Comparison of ENCODE assay signal across 16 mouse cellular contexts in the genomic region with DNA sequence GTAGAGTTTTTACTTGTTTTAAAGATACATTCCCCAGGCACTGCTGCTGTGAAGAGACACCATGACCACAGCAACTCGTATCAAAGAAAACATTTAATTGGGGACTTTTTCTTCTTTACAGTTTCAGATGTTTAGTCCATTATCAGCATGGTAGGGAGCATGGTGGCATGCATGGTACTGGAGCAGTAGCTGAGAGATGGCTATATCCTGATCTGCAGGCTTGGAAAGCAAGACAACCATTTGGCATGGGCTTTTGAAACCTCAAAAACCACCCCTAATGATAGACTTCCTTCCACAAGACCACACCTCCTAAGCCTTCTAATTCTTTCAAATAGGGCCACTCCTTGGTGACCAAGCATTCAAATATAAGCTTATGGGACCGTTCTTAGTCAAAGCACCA. TPM values are rescaled to one million over a fixed set of nuclear protein-coding genes. Genes with fewer than 3 reads are reported as not detected.
DNase-seq lines count a peak whose midpoint lies in the region; ATAC-seq and TF ChIP-seq lines count a peak whose summit lies in the region.
"Had no signal": no experiment of that assay in that cellular context is flagged by ENCODE, and none has a peak within 500 bp of the region (broad histone marks: within the 10 kb centered on the region; RNA-seq: fewer than 3 reads in every experiment).

No protein-coding gene starts in this region.

- no peak overlapping the region for H3K4me3 ChIP-seq in forebrain, embryonic 14.5 days (ENCODE audit: low read depth, low read length)
- no peak overlapping the region for H3K4me3 ChIP-seq in forebrain, postnatal 0 days (ENCODE audit: low read depth, low read length)
- peak overlapping the region; percentile 77; the same call in 1 of the 2 replicates for H3K4me3 ChIP-seq in kidney, embryonic 15.5 days (replicated peaks)
- 0 out of 2 replicates have a peak overlapping the region, but pooled peaks have one; percentile 98 for H3K4me3 ChIP-seq in limb, embryonic 10.5 days

- H3K4me1 ChIP-seq in forebrain, embryonic 14.5 days (ENCODE audit: control insufficient read depth, insufficient read depth, low read length), result peaks cover 12% of the 10 kb centered on the region
- peaks cover 9% of the 10 kb centered on the region for H3K4me1 ChIP-seq in forebrain, postnatal 0 days (ENCODE audit: insufficient read depth)
- H3K4me1 ChIP-seq in kidney, embryonic 15.5 days, result peaks cover 18% of the 10 kb centered on the region
- peaks cover 20% of the 10 kb centered on the region for H3K4me1 ChIP-seq in limb, embryonic 10.5 days

- H3K9ac ChIP-seq in forebrain, embryonic 14.5 days (ENCODE audit: low read length), result no peak overlapping the region
- no peak overlapping the region for H3K9ac ChIP-seq in forebrain, postnatal 0 days
- H3K9ac ChIP-seq in kidney, embryonic 15.5 days, result no peak overlapping the region
- H3K9ac ChIP-seq: embryonic facial prominence, embryonic 15.5 days had no signal

- H3K9me3 ChIP-seq in forebrain, embryonic 14.5 days (replicated peaks; ENCODE audit: control insufficient read depth, low read length), result no peaks in the 10 kb centered on the region
- no peaks in the 10 kb centered on the region for H3K9me3 ChIP-seq in forebrain, postnatal 0 days (ENCODE audit: low read length)
- no peaks in the 10 kb centered on the region for H3K9me3 ChIP-seq in kidney, embryonic 15.5 days (replicated peaks)
- no peaks in the 10 kb centered on the region for H3K9me3 ChIP-seq in limb, embryonic 10.5 days (replicated peaks)
- H3K9me3 ChIP-seq: embryonic facial prominence, embryonic 15.5 days had no signal

- ATAC-seq in forebrain, embryonic 14.5 days, result no peak
- ATAC-seq in forebrain, postnatal 0 days, result no peak
- ATAC-seq in kidney, embryonic 15.5 days (replicated peaks; ENCODE audit: low FRiP score), result no peak
- ATAC-seq: intestine, postnatal 0 days had no signal

- H3K27me3 ChIP-seq in forebrain, embryonic 14.5 days (replicated peaks; ENCODE audit: control insufficient read depth, insufficient read depth, low read length), result no peaks in the 10 kb centered on the region
- no peaks in the 10 kb centered on the region for H3K27me3 ChIP-seq in forebrain, postnatal 0 days (ENCODE audit: insufficient read depth, low read length)
- H3K27me3 ChIP-seq in kidney, embryonic 15.5 days, result no peaks in the 10 kb centered on the region
- no peaks in the 10 kb centered on the region for H3K27me3 ChIP-seq in limb, embryonic 10.5 days (ENCODE audit: low read depth, poor library complexity, severe bottlenecking)
- H3K27me3 ChIP-seq: embryonic facial prominence, embryonic 15.5 days had no signal

- peak overlapping the region; percentile 52; the same call in 1 of the 2 replicates for H3K4me2 ChIP-seq in forebrain, embryonic 14.5 days (ENCODE audit: low read length)
- H3K4me2 ChIP-seq in forebrain, postnatal 0 days (ENCODE audit: low read depth), result no peak overlapping the region
- H3K4me2 ChIP-seq in kidney, embryonic 15.5 days, result peak overlapping the region; percentile 63

- no peak overlapping the region for H3K27ac ChIP-seq in forebrain, embryonic 14.5 days (ENCODE audit: low read depth, low read length)
- no peak overlapping the region for H3K27ac ChIP-seq in forebrain, postnatal 0 days (ENCODE audit: low read depth, low read length)
- no peak overlapping the region for H3K27ac ChIP-seq in kidney, embryonic 15.5 days
- peak overlapping the region; percentile 76; the same call in 1 of the 2 replicates for H3K27ac ChIP-seq in limb, embryonic 10.5 days

- WGBS in forebrain, embryonic 14.5 days, result 93% methylated on average over 2 of the region's 2 CpGs
- whole genome bisulfite sequencing in forebrain, postnatal 0 days, result 88% methylated on average over 2 of the region's 2 CpGs
- WGBS in kidney, embryonic 15.5 days, result 87% methylated on average over 2 of the region's 2 CpGs
- 94% methylated on average over 2 of the region's 2 CpGs for WGBS in limb, embryonic 10.5 days

- no peaks in the 10 kb centered on the region for H3K36me3 ChIP-seq in forebrain, embryonic 14.5 days (ENCODE audit: control insufficient read depth, insufficient read depth, low read length)
- no peaks in the 10 kb centered on the region for H3K36me3 ChIP-seq in forebrain, postnatal 0 days (ENCODE audit: insufficient read depth)
- H3K36me3 ChIP-seq in kidney, embryonic 15.5 days, result no peaks in the 10 kb centered on the region
- no peaks in the 10 kb centered on the region for H3K36me3 ChIP-seq in limb, embryonic 10.5 days
- H3K36me3 ChIP-seq: embryonic facial prominence, embryonic 15.5 days had no signal

- no peak for TF ChIP-seq CTCF in forebrain, postnatal 0 days (IDR thresholded peaks at IDR 0.05; ENCODE audit: low read depth)

- DNase-seq in forebrain, embryonic 14.5 days (ENCODE audit: low spot score), result no peak
- no peak for DNase-seq in forebrain, postnatal 0 days
- no peak for DNase-seq in kidney, adult 11 months
- peak; percentile 18 for DNase-seq in A20 (ENCODE audit: low read depth, low spot score)
- no peak for DNase-seq in limb, embryonic 10.5 days (ENCODE audit: low spot score)
- DNase-seq in right cerebral cortex, postnatal 4 days, result no peak
- DNase-seq in adrenal gland, adult (ENCODE audit: inconsistent age in 2 of 2, low spot score in 1 of 2), result no peak
- DNase-seq: B cell, adult 2 months; gastrocnemius, postnatal 36 days; heart, postnatal 14 days; kidney, postnatal 4 days; right cerebral cortex, postnatal 14 days; thymus, adult 18-20 months had no signal

RNA-seq across cellular contexts. Expression of a gene that starts 1.1 kb away (rescaled TPM):
- polyA plus RNA-seq in forebrain, embryonic 14.5 days (2014; fragmentation: Nextera tagmentation; extraction: Ambion mirVana), result 44.9 and 56.2 TPM in 2 replicates
- total RNA-seq in forebrain, postnatal 0 days (2014; rRNA removed), result 97.3 and 121 TPM in 2 replicates
- 49.3 and 57.8 TPM in 2 replicates for polyA plus RNA-seq in forebrain, postnatal 0 days (2015; fragmentation: Nextera tagmentation; extraction: Ambion mirVana)
- polyA plus RNA-seq in kidney, embryonic 15.5 days (2015; fragmentation: Nextera tagmentation; extraction: Ambion mirVana), result 49.8 and 53.2 TPM in 2 replicates
- 61.4 and 63.8 TPM in 2 replicates for polyA plus RNA-seq in limb, embryonic 10.5 days (2016; fragmentation: Nextera tagmentation; extraction: Ambion mirVana)

RNA-seq across cellular contexts. Expression of a gene that starts 23.3 kb away (rescaled TPM):
- 119 and 122 TPM in 2 replicates for polyA plus RNA-seq in forebrain, embryonic 14.5 days (2014; fragmentation: Nextera tagmentation; extraction: Ambion mirVana)
- total RNA-seq in forebrain, postnatal 0 days (2014; rRNA removed), result 125 and 146 TPM in 2 replicates
- polyA plus RNA-seq in forebrain, postnatal 0 days (2015; fragmentation: Nextera tagmentation; extraction: Ambion mirVana), result 116 and 128 TPM in 2 replicates
- 78.4 and 81.4 TPM in 2 replicates for polyA plus RNA-seq in kidney, embryonic 15.5 days (2015; fragmentation: Nextera tagmentation; extraction: Ambion mirVana)
- 75.9 and 84.2 TPM in 2 replicates for polyA plus RNA-seq in limb, embryonic 10.5 days (2016; fragmentation: Nextera tagmentation; extraction: Ambion mirVana)

RNA-seq across cellular contexts. Expression of a gene that starts 44.7 kb away (rescaled TPM):
- 72.8 and 77.5 TPM in 2 replicates for polyA plus RNA-seq in forebrain, embryonic 14.5 days (2014; fragmentation: Nextera tagmentation; extraction: Ambion mirVana)
- 55.7 and 57.7 TPM in 2 replicates for total RNA-seq in forebrain, postnatal 0 days (2014; rRNA removed)
- polyA plus RNA-seq in forebrain, postnatal 0 days (2015; fragmentation: Nextera tagmentation; extraction: Ambion mirVana), result 50.6 and 52.2 TPM in 2 replicates
- polyA plus RNA-seq in kidney, embryonic 15.5 days (2015; fragmentation: Nextera tagmentation; extraction: Ambion mirVana), result 36.0 and 39.7 TPM in 2 replicates
- polyA plus RNA-seq in limb, embryonic 10.5 days (2016; fragmentation: Nextera tagmentation; extraction: Ambion mirVana), result 46.3 and 47.5 TPM in 2 replicates

Comparison
In these comparisons a context has a peak if more than half of its experiments do, and no peak if none do; other contexts are left out.
1. H3K4me3 ChIP-seq: peak in kidney, embryonic 15.5 days (single experiment) and limb, embryonic 10.5 days (single experiment); none in forebrain, embryonic 14.5 days (single experiment) and forebrain, postnatal 0 days (single experiment).